In genomic region chr1:135788708-135789107, GRCm38 (mm10) we compare ENCODE assay signal across 8 mouse cellular contexts. TPM values are rescaled to one million over a fixed set of nuclear protein-coding genes. Genes with fewer than 3 reads are reported as not detected.
A peak's percentile ranks its signal among the peaks of the same experiment; 100 is the strongest.
DNase-seq lines count a peak whose midpoint lies in the region; ATAC-seq and TF ChIP-seq lines count a peak whose summit lies in the region.

No protein-coding gene starts in this region.

- no peak for ATAC-seq in limb, embryonic 13.5 days (ENCODE audit: low FRiP score, low read depth)
- no peak; the same call in 1 of the 2 replicates for ATAC-seq in neural tube, embryonic 15.5 days (ENCODE audit: low FRiP score)
- no peak for ATAC-seq in forebrain, embryonic 14.5 days

- H3K9me3 ChIP-seq in limb, embryonic 13.5 days = no peaks in the 10 kb centered on the region
- H3K9me3 ChIP-seq in neural tube, embryonic 15.5 days (replicated peaks) = no peaks in the 10 kb centered on the region
- no peaks in the 10 kb centered on the region for H3K9me3 ChIP-seq in forebrain, embryonic 14.5 days (replicated peaks; ENCODE audit: control insufficient read depth, low read length)
- H3K9me3 ChIP-seq in midbrain, embryonic 10.5 days (replicated peaks) = no peaks in the 10 kb centered on the region

- no peak overlapping the region for H3K27ac ChIP-seq in heart, adult 2 months
- no peak overlapping the region for H3K27ac ChIP-seq in limb, embryonic 13.5 days
- H3K27ac ChIP-seq in neural tube, embryonic 15.5 days (replicated peaks) = no peak overlapping the region
- no peak overlapping the region for H3K27ac ChIP-seq in forebrain, embryonic 14.5 days (ENCODE audit: low read depth, low read length)
- no peak overlapping the region for H3K27ac ChIP-seq in midbrain, embryonic 10.5 days (replicated peaks)

- H3K9ac ChIP-seq in heart, adult 2 months (ENCODE audit: low read depth, low read length) = no peak overlapping the region
- H3K9ac ChIP-seq in limb, embryonic 13.5 days = no peak overlapping the region
- no peak overlapping the region for H3K9ac ChIP-seq in neural tube, embryonic 15.5 days (replicated peaks)
- H3K9ac ChIP-seq in forebrain, embryonic 14.5 days (ENCODE audit: low read length) = no peak overlapping the region

- no peak for TF ChIP-seq POLR2A in heart, adult 2 months (IDR thresholded peaks at IDR 0.05; ENCODE audit: insufficient read depth, low read depth, low read length)

- no peaks in the 10 kb centered on the region for H3K36me3 ChIP-seq in heart, adult 2 months (ENCODE audit: control insufficient read depth, insufficient read depth, low read length)
- no peaks in the 10 kb centered on the region for H3K36me3 ChIP-seq in limb, embryonic 13.5 days
- no peaks in the 10 kb centered on the region for H3K36me3 ChIP-seq in neural tube, embryonic 15.5 days
- no peaks in the 10 kb centered on the region for H3K36me3 ChIP-seq in forebrain, embryonic 14.5 days (ENCODE audit: control insufficient read depth, insufficient read depth, low read length)
- H3K36me3 ChIP-seq in midbrain, embryonic 10.5 days = no peaks in the 10 kb centered on the region

- H3K79me2 ChIP-seq in heart, adult 2 months (replicated peaks; ENCODE audit: control insufficient read depth, insufficient read depth, low read length) = no peaks in the 10 kb centered on the region

- WGBS in heart, adult 2 months = 8% methylated on average over 10 of the region's 10 CpGs
- WGBS in limb, embryonic 13.5 days = 30% methylated on average over 10 of the region's 10 CpGs
- WGBS in neural tube, embryonic 15.5 days = 34% methylated on average over 10 of the region's 10 CpGs
- WGBS in forebrain, embryonic 14.5 days = 60% methylated on average over 10 of the region's 10 CpGs
- 58% methylated on average over 10 of the region's 10 CpGs for WGBS in midbrain, embryonic 10.5 days

- H3K4me1 ChIP-seq in heart, adult 2 months (ENCODE audit: control insufficient read depth, insufficient read depth, low read length) = peaks cover 4% of the 10 kb centered on the region; the same call in 1 of the 2 replicates
- peaks cover 9% of the 10 kb centered on the region for H3K4me1 ChIP-seq in limb, embryonic 13.5 days
- peaks cover 7% of the 10 kb centered on the region for H3K4me1 ChIP-seq in neural tube, embryonic 15.5 days
- H3K4me1 ChIP-seq in forebrain, embryonic 14.5 days (ENCODE audit: control insufficient read depth, insufficient read depth, low read length) = 0 out of 2 replicates have a peak, but pooled peaks cover 3% of the 10 kb centered on the region
- peaks cover 17% of the 10 kb centered on the region for H3K4me1 ChIP-seq in midbrain, embryonic 10.5 days

- H3K4me2 ChIP-seq in limb, embryonic 13.5 days (replicated peaks) = 0 out of 2 replicates have a peak overlapping the region, but pooled peaks have one; percentile 15
- H3K4me2 ChIP-seq in neural tube, embryonic 15.5 days = 0 out of 2 replicates have a peak overlapping the region, but pooled peaks have one; percentile 22
- no peak overlapping the region for H3K4me2 ChIP-seq in forebrain, embryonic 14.5 days (ENCODE audit: low read length)

- TF ChIP-seq EP300 in heart, adult 2 months (IDR thresholded peaks at IDR 0.05; ENCODE audit: insufficient read depth, low read depth, low read length) = no peak

- DNase-seq in heart, adult 2 months = peak; percentile 40 to 46
- no peak for DNase-seq in heart, adult 8-10 months (ENCODE audit: low spot score)
- DNase-seq in B cell, adult 2 months = peak; percentile 25 to 29
- DNase-seq in c-Kit-positive CD71-positive TER-119-positive erythroid progenitor cells, embryonic 14.5 days (ENCODE audit: low spot score) = peak; percentile 47
- no peak for DNase-seq in forebrain, embryonic 14.5 days (ENCODE audit: low spot score)
- DNase-seq in midbrain, embryonic 10.5 days (ENCODE audit: low spot score) = no peak

- no peak overlapping the region for H3K4me3 ChIP-seq in heart, adult 2 months
- no peak overlapping the region for H3K4me3 ChIP-seq in limb, embryonic 13.5 days
- no peak overlapping the region for H3K4me3 ChIP-seq in neural tube, embryonic 15.5 days (replicated peaks)
- no peak overlapping the region for H3K4me3 ChIP-seq in forebrain, embryonic 14.5 days (ENCODE audit: low read depth, low read length)
- no peak overlapping the region for H3K4me3 ChIP-seq in midbrain, embryonic 10.5 days

- peak; percentile 64 for TF ChIP-seq CTCF in heart, adult 2 months (IDR thresholded peaks at IDR 0.05)

- intact Hi-C loops in heart, adult 2 months (cut with DNase I) = no loop called here

- H3K27me3 ChIP-seq in heart, adult 2 months (ENCODE audit: control insufficient read depth, insufficient read depth, low read length) = no peaks in the 10 kb centered on the region
- H3K27me3 ChIP-seq in limb, embryonic 13.5 days = peaks cover 10% of the 10 kb centered on the region; the same call in 1 of the 2 replicates
- H3K27me3 ChIP-seq in neural tube, embryonic 15.5 days (replicated peaks) = peaks cover 5% of the 10 kb centered on the region; the same call in 1 of the 2 replicates
- no peaks in the 10 kb centered on the region for H3K27me3 ChIP-seq in forebrain, embryonic 14.5 days (replicated peaks; ENCODE audit: control insufficient read depth, insufficient read depth, low read length)
- H3K27me3 ChIP-seq in midbrain, embryonic 10.5 days (ENCODE audit: low read depth, poor library complexity, severe bottlenecking) = peaks cover 38% of the 10 kb centered on the region

RNA-seq across cellular contexts. Expression of gene Tnni1, which starts 9.5 kb away (rescaled TPM):
- total RNA-seq in heart, adult 2 months (2021) = 1 to 10 TPM in 1 of 2 experiments, under 1 TPM in 1; 0.84 to 1.1 TPM
- 1.3 and 2.5 TPM in 2 replicates for polyA plus RNA-seq in heart, adult 2 months (2012; rRNA removed)
- total RNA-seq in heart, adult 8-10 months (2022) = 1 to 10 TPM in 2 of 4 experiments, under 1 TPM in 2; 0.44 to 2.4 (median 1.1) TPM
- polyA plus RNA-seq in limb, embryonic 13.5 days (2015; fragmentation: Nextera tagmentation; extraction: Ambion mirVana) = 241 and 246 TPM in 2 replicates
- 19.9 and 31.1 TPM in 2 replicates for polyA plus RNA-seq in neural tube, embryonic 15.5 days (2015; fragmentation: Nextera tagmentation; extraction: Ambion mirVana)
- polyA plus RNA-seq in forebrain, embryonic 14.5 days (2014; fragmentation: Nextera tagmentation; extraction: Ambion mirVana) = 0.39 TPM in 1 of 2 replicates, not detected in the other
- 0.72 and 0.78 TPM in 2 replicates for polyA plus RNA-seq in midbrain, embryonic 10.5 days (2016; fragmentation: Nextera tagmentation; extraction: Ambion mirVana)

RNA-seq across cellular contexts. Expression of gene Phlda3, which starts 22.8 kb away (rescaled TPM):
- total RNA-seq in heart, adult 2 months (2021) = 10 to 100 TPM in 1 of 2 experiments, 1 to 10 TPM in 1; 8.4 to 11.5 TPM
- 23.3 and 36.8 TPM in 2 replicates for polyA plus RNA-seq in heart, adult 2 months (2012; rRNA removed)
- 10 to 100 TPM in 1 of 4 experiments, 1 to 10 TPM in 3; 7.2 to 12.7 (median 8.4) TPM for total RNA-seq in heart, adult 8-10 months (2022)
- polyA plus RNA-seq in limb, embryonic 13.5 days (2015; fragmentation: Nextera tagmentation; extraction: Ambion mirVana) = 56.6 and 62.8 TPM in 2 replicates
- 54.1 and 62.9 TPM in 2 replicates for polyA plus RNA-seq in neural tube, embryonic 15.5 days (2015; fragmentation: Nextera tagmentation; extraction: Ambion mirVana)
- 16.4 and 17.4 TPM in 2 replicates for polyA plus RNA-seq in forebrain, embryonic 14.5 days (2014; fragmentation: Nextera tagmentation; extraction: Ambion mirVana)
- 20.4 and 22.8 TPM in 2 replicates for polyA plus RNA-seq in midbrain, embryonic 10.5 days (2016; fragmentation: Nextera tagmentation; extraction: Ambion mirVana)

RNA-seq across cellular contexts. Expression of gene Lad1, which starts 29.7 kb away (rescaled TPM):
- 1 to 10 TPM; 7.2 to 7.3 TPM for total RNA-seq in heart, adult 2 months (2021)
- 13.2 and 16.2 TPM in 2 replicates for polyA plus RNA-seq in heart, adult 2 months (2012; rRNA removed)
- 1 to 10 TPM; 5.0 to 8.6 (median 5.5) TPM for total RNA-seq in heart, adult 8-10 months (2022)
- polyA plus RNA-seq in limb, embryonic 13.5 days (2015; fragmentation: Nextera tagmentation; extraction: Ambion mirVana) = 7.2 and 8.5 TPM in 2 replicates
- 0.65 and 15.3 TPM in 2 replicates for polyA plus RNA-seq in neural tube, embryonic 15.5 days (2015; fragmentation: Nextera tagmentation; extraction: Ambion mirVana)
- 0.19 and 0.24 TPM in 2 replicates for polyA plus RNA-seq in forebrain, embryonic 14.5 days (2014; fragmentation: Nextera tagmentation; extraction: Ambion mirVana)
- 0.15 and 0.59 TPM in 2 replicates for polyA plus RNA-seq in midbrain, embryonic 10.5 days (2016; fragmentation: Nextera tagmentation; extraction: Ambion mirVana)

RNA-seq across cellular contexts. Expression of gene Tnnt2, which starts 47.4 kb away (rescaled TPM):
- 1,000 to 10,000 TPM; 8,290 to 9,301 TPM for total RNA-seq in heart, adult 2 months (2021)
- polyA plus RNA-seq in heart, adult 2 months (2012; rRNA removed) = 3,392 and 4,661 TPM in 2 replicates
- over 10,000 TPM in 2 of 4 experiments, 1,000 to 10,000 TPM in 2; 8,821 to 11,650 (median 10,060) TPM for total RNA-seq in heart, adult 8-10 months (2022)
- polyA plus RNA-seq in limb, embryonic 13.5 days (2015; fragmentation: Nextera tagmentation; extraction: Ambion mirVana) = 84.9 and 88.9 TPM in 2 replicates
- 9.7 and 12.3 TPM in 2 replicates for polyA plus RNA-seq in neural tube, embryonic 15.5 days (2015; fragmentation: Nextera tagmentation; extraction: Ambion mirVana)
- 0.37 and 0.62 TPM in 2 replicates for polyA plus RNA-seq in forebrain, embryonic 14.5 days (2014; fragmentation: Nextera tagmentation; extraction: Ambion mirVana)
- 0.70 and 0.74 TPM in 2 replicates for polyA plus RNA-seq in midbrain, embryonic 10.5 days (2016; fragmentation: Nextera tagmentation; extraction: Ambion mirVana)

Comparison
In these comparisons a context has a peak if more than half of its experiments do, and no peak if none do; other contexts are left out.
1. DNase-seq: peak in heart, adult 2 months (2 of 2), B cell, adult 2 months (2 of 2) and c-Kit-positive CD71-positive TER-119-positive erythroid progenitor cells, embryonic 14.5 days (single experiment); none in heart, adult 8-10 months (single experiment), forebrain, embryonic 14.5 days (single experiment) and midbrain, embryonic 10.5 days (single experiment).